Mouse (Mus musculus) limb, embryonic 11.5 days (tissue): ENCODE measurements at regions not wholly inside any gene's neighbourhood (a gene's known extent, or its start where the extent isn't known, plus 50 kb on each side); places are given as distances from the start of the nearest gene placed in this dataset.
"Not testable (repeated sequence)": the region's sequence is repeated elsewhere in the genome, so short reads cannot be mapped to it uniquely, and the experiment has no call there.

ENCODE experiments used
- ATAC-seq: fragments of 200-750 bp; cut with Nextera tagmentation; 2 replicates; pipeline ENCODE4 v1.8.0; 2017; ENCODE audit warnings: low read depth; ENCODE audit not compliant: insufficient number of reproducible peaks, low FRiP score, low TSS enrichment
- DNase-seq: peaks from one replicate; pipeline ENCODE4 v3.0.0-alpha.2; 2015; ENCODE audit warnings: low spot score
- H3K27ac ChIP-seq: fragments of 300-500 bp; sonication (generic); replicated peaks from 2 replicates; pipeline ENCODE4 v1.5.1; 2014; ENCODE audit warnings: low read depth, mild to moderate bottlenecking, low read length
- H3K27me3 ChIP-seq: fragments of 300-500 bp; sonication (generic); 2 replicates; pipeline ENCODE4 v1.6.1; 2014; ENCODE audit warnings: mild to moderate bottlenecking, low read length, mixed read lengths; ENCODE audit not compliant: control insufficient read depth, insufficient read depth
- H3K36me3 ChIP-seq: fragments of 300-500 bp; sonication (generic); 2 replicates; pipeline ENCODE4 v1.6.1; 2014; ENCODE audit warnings: mild to moderate bottlenecking, low read length, moderate library complexity, mixed read lengths; ENCODE audit not compliant: control insufficient read depth, insufficient read depth
- H3K4me1 ChIP-seq: fragments of 300-500 bp; sonication (generic); 2 replicates; pipeline ENCODE4 v1.6.1; 2014; ENCODE audit warnings: low read length, mixed read lengths; ENCODE audit not compliant: control insufficient read depth, insufficient read depth
- H3K4me2 ChIP-seq: fragments of 300-500 bp; sonication (generic); 2 replicates; pipeline ENCODE4 v1.6.1; 2014; ENCODE audit warnings: low read depth, mild to moderate bottlenecking, moderate library complexity; ENCODE audit not compliant: severe bottlenecking
- H3K4me3 ChIP-seq: fragments of 300-500 bp; sonication (generic); 2 replicates; pipeline ENCODE4 v1.5.1; 2014; ENCODE audit warnings: low read depth, low read length
- H3K9ac ChIP-seq: fragments of 300-500 bp; sonication (generic); 2 replicates; pipeline ENCODE4 v1.6.1; 2014; ENCODE audit warnings: mild to moderate bottlenecking, low read length
- H3K9me3 ChIP-seq: fragments of 300-500 bp; sonication (generic); 2 replicates; pipeline ENCODE4 v1.6.1; 2016; ENCODE audit warnings: low read length; ENCODE audit not compliant: control insufficient read depth
- WGBS: fragments of 180-500 bp; shearing (Covaris S2); extraction: QIAGEN DNeasy Blood & Tissue Kit; methylation state at CpG from one replicate; pipeline ENCODE4 v1.1.7; 2014; 5-methylcytosine and 5-hydroxymethylcytosine counted together

DNA sequence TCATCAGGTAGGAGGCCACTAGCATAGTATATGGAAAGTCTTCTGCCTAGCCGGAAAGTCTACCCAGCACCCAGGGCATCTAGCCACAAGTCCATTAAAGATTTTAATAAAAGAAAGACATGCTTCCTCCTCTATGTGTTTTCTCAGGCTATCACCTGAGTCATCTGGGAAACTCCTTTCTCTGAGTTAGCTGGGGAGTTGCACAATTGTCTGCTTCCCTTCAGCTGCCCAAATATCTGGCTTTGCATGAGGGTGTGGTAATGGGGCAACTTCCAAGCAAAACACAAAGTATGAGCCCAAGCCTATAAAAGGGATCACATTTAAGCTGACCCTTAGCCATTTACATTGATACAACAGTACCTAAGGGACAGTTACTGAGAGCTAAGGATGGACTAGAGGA, 376.9 kb upstream of the Tbl1xr1 start:
- DNase-seq (no peak), ATAC-seq (no peak)
- H3K4me2 ChIP-seq, result no peak overlapping the region
- no peak overlapping the region for H3K9ac ChIP-seq
- no peaks in the 10 kb centered on the region for H3K27me3 ChIP-seq
- no peaks in the 10 kb centered on the region for H3K9me3 ChIP-seq
- H3K27ac ChIP-seq, result no peak overlapping the region
- 93% methylated on average over 1 of the region's 1 CpGs for WGBS
- no peak overlapping the region for H3K4me3 ChIP-seq
- no peaks in the 10 kb centered on the region for H3K36me3 ChIP-seq
- no peaks in the 10 kb centered on the region for H3K4me1 ChIP-seq

GRCm38 (mm10) chr3:21700326-21700725, 376.1 kb upstream of the Tbl1xr1 start:
- no peak overlapping the region for H3K27ac ChIP-seq
- no peak for ATAC-seq
- no peak overlapping the region for H3K9ac ChIP-seq
- no peaks in the 10 kb centered on the region for H3K9me3 ChIP-seq
- H3K4me2 ChIP-seq, result no peak overlapping the region
- 80% methylated on average over 1 of the region's 1 CpGs for WGBS
- H3K27me3 ChIP-seq, result no peaks in the 10 kb centered on the region
- no peaks in the 10 kb centered on the region for H3K36me3 ChIP-seq
- no peaks in the 10 kb centered on the region for H3K4me1 ChIP-seq
- H3K4me3 ChIP-seq, result no peak overlapping the region
- DNase-seq, result no peak

DNA sequence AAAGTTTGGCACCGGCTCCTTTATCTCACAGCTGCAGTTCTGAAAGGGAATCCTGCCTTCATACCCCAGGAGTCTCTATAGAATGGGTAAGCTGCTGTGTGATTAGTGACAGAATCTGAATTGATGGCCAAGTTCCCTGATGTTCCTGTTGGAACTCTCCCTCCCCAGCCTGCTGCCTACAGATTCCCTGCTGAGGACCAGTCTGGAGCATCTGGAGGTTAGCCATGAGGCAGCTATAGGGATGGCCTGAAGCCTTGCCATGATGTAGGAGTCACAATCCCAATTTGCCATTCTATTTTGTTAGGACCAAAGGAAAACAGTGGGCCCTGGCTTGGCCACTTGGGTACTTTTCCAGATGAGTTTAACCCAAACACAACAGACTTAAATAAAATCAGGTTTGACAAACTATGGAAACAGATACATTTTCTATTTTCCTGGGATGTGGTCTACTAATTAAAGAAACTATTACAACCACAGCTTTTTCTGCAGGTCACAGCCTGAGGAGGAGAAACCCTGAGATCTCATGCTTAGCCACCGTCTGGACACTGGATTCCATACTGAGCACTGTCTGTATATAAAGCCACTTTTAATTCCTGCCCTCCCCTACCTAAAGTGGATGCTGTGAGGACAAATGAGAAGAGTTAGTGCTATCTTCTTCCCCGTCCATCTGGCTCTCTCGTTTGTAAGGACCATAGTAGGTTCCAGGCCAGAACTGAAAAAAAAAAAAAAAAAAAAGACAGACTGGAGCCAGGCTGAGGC, 349.5 kb upstream of the Tbl1xr1 start:
- no peaks in the 10 kb centered on the region for H3K4me1 ChIP-seq
- ATAC-seq, result no peak
- no peak overlapping the region for H3K4me2 ChIP-seq
- H3K27ac ChIP-seq, result no peak overlapping the region
- H3K9ac ChIP-seq, result no peak overlapping the region
- whole genome bisulfite sequencing, result 82% methylated on average over 4 of the region's 4 CpGs
- no peaks in the 10 kb centered on the region for H3K9me3 ChIP-seq
- DNase-seq, result no peak
- no peaks in the 10 kb centered on the region for H3K36me3 ChIP-seq
- no peaks in the 10 kb centered on the region for H3K27me3 ChIP-seq
- H3K4me3 ChIP-seq, result no peak overlapping the region

DNA sequence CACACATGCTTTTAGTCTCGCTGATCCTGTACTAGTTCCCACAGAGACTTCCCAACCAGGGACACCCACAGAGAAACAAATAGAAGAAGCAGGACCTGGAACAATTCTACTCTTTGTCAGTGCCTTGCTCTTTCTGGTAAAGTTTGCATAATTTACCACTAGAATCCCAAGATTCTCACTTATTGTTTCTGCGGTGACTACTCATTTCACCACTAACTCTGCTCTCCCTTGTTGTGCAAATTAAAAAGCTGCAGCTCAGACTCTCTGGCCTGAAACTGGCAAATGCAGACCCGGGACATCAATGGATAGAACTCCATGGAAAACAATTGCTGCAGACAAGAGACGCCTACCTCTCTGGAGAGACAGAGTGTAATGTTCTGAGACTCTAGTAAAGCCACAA, 348.4 kb upstream of the Tbl1xr1 start:
- no peaks in the 10 kb centered on the region for H3K9me3 ChIP-seq
- no peak for DNase-seq
- no peak overlapping the region for H3K4me3 ChIP-seq
- WGBS, result 69% methylated on average over 4 of the region's 4 CpGs
- no peak overlapping the region for H3K9ac ChIP-seq
- no peak for ATAC-seq
- H3K36me3 ChIP-seq, result no peaks in the 10 kb centered on the region
- H3K4me1 ChIP-seq, result no peaks in the 10 kb centered on the region
- H3K4me2 ChIP-seq, result no peak overlapping the region
- no peaks in the 10 kb centered on the region for H3K27me3 ChIP-seq
- H3K27ac ChIP-seq, result no peak overlapping the region

- no peaks in the 10 kb centered on the region for H3K36me3 ChIP-seq
- no peak overlapping the region for H3K9ac ChIP-seq
- no peak for DNase-seq
- no peaks in the 10 kb centered on the region for H3K27me3 ChIP-seq
- no peak overlapping the region for H3K27ac ChIP-seq
- no peak overlapping the region for H3K4me2 ChIP-seq
- ATAC-seq, result no peak
- whole genome bisulfite sequencing, result 93% methylated on average over 1 of the region's 1 CpGs
- no peaks in the 10 kb centered on the region for H3K9me3 ChIP-seq
- no peak overlapping the region for H3K4me3 ChIP-seq
- H3K4me1 ChIP-seq, result no peaks in the 10 kb centered on the region
Measured at GRCm38 (mm10) chr3:21729328-21729727, 347.1 kb upstream of the Tbl1xr1 start.

DNA sequence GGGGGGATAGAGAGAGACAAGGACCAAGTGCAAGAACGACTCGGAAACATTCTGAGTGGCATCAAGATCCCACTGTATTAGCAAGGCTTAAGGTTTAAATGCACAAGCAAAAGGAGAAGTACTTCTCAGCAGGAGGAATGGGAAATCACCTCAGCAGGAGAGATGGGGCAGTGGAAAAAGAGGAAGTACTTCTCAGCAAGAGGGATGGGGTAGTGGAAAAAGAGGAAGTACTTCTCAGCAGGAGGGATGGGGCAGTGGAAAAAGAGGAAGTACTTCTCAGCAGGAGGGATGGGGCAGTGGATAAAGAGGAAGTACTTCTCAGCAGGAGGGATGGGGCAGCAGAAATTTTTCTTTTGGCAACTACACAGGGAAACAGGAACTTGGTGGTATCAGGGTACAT, 340.8 kb upstream of the Tbl1xr1 start:
- H3K9ac ChIP-seq, H3K4me1 ChIP-seq, H3K36me3 ChIP-seq, H3K9me3 ChIP-seq, H3K4me2 ChIP-seq, ATAC-seq, H3K4me3 ChIP-seq, H3K27ac ChIP-seq, DNase-seq, H3K27me3 ChIP-seq: not testable (repeated sequence)
- WGBS, result 95% methylated on average over 2 of the region's 2 CpGs

DNA sequence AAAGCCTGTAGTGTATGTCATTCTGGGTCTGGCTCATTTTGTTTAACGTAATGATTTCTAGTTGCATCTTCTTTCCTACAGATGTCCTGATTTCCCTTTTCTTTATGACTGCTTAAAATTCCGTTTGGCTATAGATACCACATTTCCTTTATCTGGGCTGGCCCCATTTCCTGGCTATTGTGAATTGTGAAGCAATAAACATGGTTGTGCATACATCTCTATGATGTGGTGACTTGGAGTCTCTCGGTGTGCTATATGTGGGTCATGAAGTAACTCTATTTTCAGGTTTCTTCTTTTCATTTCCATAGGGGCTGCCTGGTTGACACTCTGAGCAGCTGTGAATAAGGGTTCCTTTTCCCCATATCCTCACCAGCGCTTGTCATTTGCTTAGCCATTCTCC, 336.7 kb upstream of the Tbl1xr1 start:
- WGBS, result 86% methylated on average over 4 of the region's 4 CpGs
- no peak overlapping the region for H3K4me3 ChIP-seq
- no peak overlapping the region for H3K4me2 ChIP-seq
- no peak overlapping the region for H3K27ac ChIP-seq
- no peak for DNase-seq
- no peaks in the 10 kb centered on the region for H3K9me3 ChIP-seq
- no peak for ATAC-seq
- H3K4me1 ChIP-seq, result no peaks in the 10 kb centered on the region
- no peak overlapping the region for H3K9ac ChIP-seq
- no peaks in the 10 kb centered on the region for H3K36me3 ChIP-seq
- no peaks in the 10 kb centered on the region for H3K27me3 ChIP-seq

DNA sequence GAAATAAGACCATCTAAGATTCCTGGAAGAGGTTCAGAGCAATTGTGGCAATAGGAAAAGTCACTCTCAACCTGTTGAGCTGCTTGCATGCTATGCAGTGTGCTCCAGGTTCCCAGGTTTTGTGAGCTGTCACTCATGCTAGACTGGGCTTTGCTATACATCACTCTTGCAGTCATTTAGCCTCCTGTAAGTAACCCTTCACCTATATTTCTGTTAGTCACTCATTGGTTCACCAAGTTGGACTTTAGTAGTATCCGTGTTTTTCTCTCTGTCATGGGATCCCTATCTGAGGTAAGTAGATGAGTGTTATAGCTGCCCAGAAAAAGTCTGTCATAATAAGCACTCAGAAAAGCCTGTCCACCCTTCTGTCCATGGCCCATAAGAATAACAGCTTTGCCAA, 332.3 kb upstream of the Tbl1xr1 start:
- no peak overlapping the region for H3K9ac ChIP-seq
- no peak overlapping the region for H3K4me2 ChIP-seq
- H3K36me3 ChIP-seq, result no peaks in the 10 kb centered on the region
- no peak overlapping the region for H3K27ac ChIP-seq
- ATAC-seq (no peak), DNase-seq (no peak)
- 89% methylated on average over 1 of the region's 1 CpGs for WGBS
- H3K27me3 ChIP-seq, result no peaks in the 10 kb centered on the region
- H3K9me3 ChIP-seq, result no peaks in the 10 kb centered on the region
- no peak overlapping the region for H3K4me3 ChIP-seq
- no peaks in the 10 kb centered on the region for H3K4me1 ChIP-seq
